In genomic region chr2:128467490-128468245, GRCm38 (mm10) we compare ENCODE assay signal across 19 mouse cellular contexts.
A peak's percentile ranks its signal among the peaks of the same experiment; 100 is the strongest.
DNase-seq lines count a peak whose midpoint lies in the region; ATAC-seq lines count a peak whose summit lies in the region.
"Had no signal": no experiment of that assay in that cellular context is flagged by ENCODE, and none has a peak within 500 bp of the region (broad histone marks: within the 10 kb centered on the region; RNA-seq: fewer than 3 reads in every experiment).

No protein-coding gene starts in this region.

- no peak for ATAC-seq in heart, embryonic 11.5 days (replicated peaks; ENCODE audit: insufficient number of reproducible peaks, low FRiP score, low TSS enrichment)
- ATAC-seq in megakaryocyte, adult 5-6 weeks (ENCODE audit: poor library complexity, severe bottlenecking) = peak; percentile 70
- ATAC-seq: forebrain, embryonic 14.5 days; hindbrain, postnatal 0 days had no signal

- no peak overlapping the region for H3K4me2 ChIP-seq in heart, embryonic 11.5 days
- H3K4me2 ChIP-seq: embryonic facial prominence, embryonic 15.5 days; limb, embryonic 13.5 days had no signal

- WGBS in heart, embryonic 11.5 days (ENCODE audit: insufficient replicate concordance) = 81% methylated on average over 8 of the region's 8 CpGs

- H3K27ac ChIP-seq in heart, embryonic 11.5 days (ENCODE audit: low read depth, low read length) = no peak overlapping the region
- H3K27ac ChIP-seq: embryonic facial prominence, embryonic 15.5 days; hindbrain, postnatal 0 days; limb, embryonic 13.5 days; midbrain, embryonic 10.5 days had no signal

- H3K27me3 ChIP-seq in heart, embryonic 11.5 days (ENCODE audit: control insufficient read depth, insufficient read depth, low read length) = no peaks in the 10 kb centered on the region
- H3K27me3 ChIP-seq: embryonic facial prominence, embryonic 15.5 days; limb, embryonic 13.5 days had no signal

- peak; percentile 39 to 56 for DNase-seq in heart, adult 18-20 months
- peak; percentile 74 for DNase-seq in 416B (ENCODE audit: low read depth)
- DNase-seq in brain, adult 2 months (ENCODE audit: low read depth, low spot score) = peak; percentile 60
- no peak for DNase-seq in retina, embryonic 14.5 days (ENCODE audit: low spot score)
- no peak for DNase-seq in urinary bladder, postnatal 25 days (ENCODE audit: low spot score)
- DNase-seq in B cell, adult 2 months = no peak
- DNase-seq: cerebellum, adult 11-12 months; kidney, adult 2 months; kidney, postnatal 25 days; layer of hippocampus, adult 9-11 months; right cerebral cortex, postnatal 4 days; thymus, adult 18-20 months had no signal

- peaks cover 7% of the 10 kb centered on the region for H3K4me1 ChIP-seq in heart, embryonic 11.5 days (ENCODE audit: control insufficient read depth, insufficient read depth, low read length)
- H3K4me1 ChIP-seq: embryonic facial prominence, embryonic 15.5 days; limb, embryonic 13.5 days had no signal

- no peak overlapping the region for H3K9ac ChIP-seq in heart, embryonic 11.5 days (ENCODE audit: low read depth, low read length)
- H3K9ac ChIP-seq: embryonic facial prominence, embryonic 15.5 days; limb, embryonic 13.5 days had no signal

- H3K36me3 ChIP-seq in heart, embryonic 11.5 days (ENCODE audit: control insufficient read depth, insufficient read depth, low read length) = no peaks in the 10 kb centered on the region
- H3K36me3 ChIP-seq: embryonic facial prominence, embryonic 15.5 days; limb, embryonic 13.5 days; midbrain, embryonic 10.5 days had no signal

- H3K4me3 ChIP-seq in heart, embryonic 11.5 days (ENCODE audit: low read depth, low read length) = no peak overlapping the region
- H3K4me3 ChIP-seq: embryonic facial prominence, embryonic 15.5 days; limb, embryonic 13.5 days; midbrain, embryonic 10.5 days had no signal

- H3K9me3 ChIP-seq in heart, embryonic 11.5 days (replicated peaks; ENCODE audit: control insufficient read depth, low read length) = no peaks in the 10 kb centered on the region
- H3K9me3 ChIP-seq: embryonic facial prominence, embryonic 15.5 days; limb, embryonic 13.5 days; midbrain, embryonic 10.5 days had no signal

Comparison
In these comparisons a context has a peak if more than half of its experiments do, and no peak if none do; other contexts are left out.
1. DNase-seq: peak in heart, adult 18-20 months (2 of 2), 416B (single experiment) and brain, adult 2 months (single experiment); none in retina, embryonic 14.5 days (single experiment), urinary bladder, postnatal 25 days (single experiment) and B cell, adult 2 months (0 of 2).